Mouse (Mus musculus) kidney, adult 9 months (tissue): ENCODE measurements around the gene Mgrn1.

Source experiments
- DNase-seq: peaks from one replicate; pipeline ENCODE4 v3.0.0; 2022

The Mgrn1 gene

DNA sequence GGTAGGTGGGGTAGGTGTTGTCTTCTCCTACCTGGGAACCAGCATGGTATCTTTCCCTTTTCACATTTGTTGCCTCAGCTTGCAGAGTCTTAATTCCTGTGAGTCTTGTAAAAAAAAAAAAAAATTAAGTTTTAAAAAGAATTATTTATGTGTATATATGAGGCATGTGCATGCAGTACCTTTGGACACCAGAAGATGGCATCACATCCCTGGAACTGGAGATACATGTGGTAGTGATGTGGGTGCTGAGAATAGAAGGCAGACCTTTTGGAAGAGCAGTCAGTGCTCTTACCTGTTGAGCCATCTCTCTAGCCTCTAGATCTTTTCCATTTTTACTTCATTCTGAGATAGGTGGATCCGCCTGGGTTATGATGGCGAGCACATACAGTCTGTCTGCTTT lies 23.7 kb downstream of the Mgrn1 start:
- no peak for DNase-seq

DNA sequence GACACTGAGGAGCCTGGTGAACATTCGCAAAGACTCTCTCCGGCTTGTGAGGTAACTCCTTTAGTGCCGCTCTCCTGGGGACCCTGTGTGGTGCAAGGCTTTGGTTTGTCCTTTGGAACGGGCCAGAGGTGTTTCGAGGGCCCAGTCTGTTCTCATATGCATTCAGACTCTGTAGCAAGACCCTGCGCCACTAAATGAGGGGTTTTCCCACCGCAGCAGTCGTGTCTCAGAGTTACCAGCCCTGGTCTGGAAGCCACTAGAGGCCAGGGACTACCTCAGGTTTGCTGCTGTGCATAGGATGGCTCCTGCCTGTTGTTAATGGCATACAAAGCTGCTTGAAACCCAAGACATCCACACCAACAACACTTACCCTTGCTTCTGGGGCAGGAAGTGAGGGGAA lies 24.7 kb downstream of the Mgrn1 start:
- no peak for DNase-seq

DNA sequence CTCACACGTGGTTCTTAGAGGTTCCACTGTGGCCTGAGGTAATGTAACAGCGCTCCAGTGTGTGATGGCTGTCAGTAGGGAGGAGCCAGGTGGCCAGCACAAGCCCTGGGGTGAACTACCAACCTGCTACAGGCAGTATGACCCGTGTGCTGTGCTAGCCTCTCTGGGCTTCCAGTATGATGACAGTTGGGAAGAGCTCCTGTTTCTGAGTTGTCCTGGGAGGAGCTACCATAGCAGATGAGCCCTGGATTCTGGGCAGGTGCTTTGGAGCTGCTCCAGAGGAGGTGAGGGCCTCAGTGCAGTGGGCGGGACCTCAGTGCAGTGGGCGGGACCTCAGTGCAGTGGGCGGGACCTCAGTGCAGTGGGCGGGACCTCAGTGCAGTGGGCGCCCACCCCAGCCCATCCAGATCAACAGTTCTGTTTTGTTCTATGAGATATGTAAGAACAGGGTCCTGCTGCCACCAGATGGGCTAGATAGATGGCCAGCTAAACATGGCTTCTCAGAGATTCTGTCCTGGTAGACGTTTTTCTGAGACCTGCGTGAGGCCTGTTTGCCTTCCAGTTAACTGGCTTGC lies 26.1 kb downstream of the Mgrn1 start:
- DNase-seq = peak; percentile 54

DNA sequence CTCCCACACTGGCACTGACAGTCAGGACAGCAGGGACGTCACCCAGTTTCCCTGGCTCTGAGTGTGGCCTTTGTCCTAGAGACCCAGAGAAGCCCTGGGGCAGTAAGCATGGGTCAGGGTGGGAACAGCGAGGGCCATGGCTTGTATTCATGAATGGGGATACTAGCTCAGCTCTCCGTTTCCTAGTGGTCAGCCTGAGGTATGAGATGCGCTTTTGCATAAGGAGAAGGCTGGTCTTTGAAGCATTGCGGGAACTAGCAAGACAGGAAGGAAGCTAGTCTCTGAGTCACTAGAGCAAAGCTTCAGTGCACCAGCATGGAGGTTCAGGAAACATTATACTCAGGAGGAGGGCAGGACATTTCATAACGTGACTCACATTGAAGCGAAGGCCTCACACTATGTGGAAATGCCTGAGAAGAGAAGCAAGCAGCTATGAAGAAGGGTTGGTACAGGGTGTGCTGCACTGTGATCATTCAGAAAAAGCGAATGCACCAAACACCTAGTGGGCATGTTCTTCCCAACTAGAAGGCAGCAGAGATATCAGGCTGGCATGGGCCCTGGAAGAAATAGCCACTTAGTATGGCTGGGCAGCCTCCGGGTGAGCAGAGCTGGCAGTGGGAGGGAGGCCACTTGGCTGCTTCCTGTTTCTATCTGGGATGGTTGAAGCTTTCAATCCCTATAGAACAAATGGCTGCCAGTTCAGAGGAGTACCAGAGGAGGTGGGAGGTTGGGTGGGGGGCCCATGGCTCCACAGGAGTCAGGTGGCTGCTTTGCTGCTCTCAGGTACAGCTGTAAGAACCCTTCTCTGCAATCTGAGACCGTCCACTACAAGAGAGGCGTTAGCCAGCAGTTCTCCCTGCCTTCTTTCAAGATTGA lies 27.1 kb downstream of the Mgrn1 start:
- DNase-seq = no peak

DNA sequence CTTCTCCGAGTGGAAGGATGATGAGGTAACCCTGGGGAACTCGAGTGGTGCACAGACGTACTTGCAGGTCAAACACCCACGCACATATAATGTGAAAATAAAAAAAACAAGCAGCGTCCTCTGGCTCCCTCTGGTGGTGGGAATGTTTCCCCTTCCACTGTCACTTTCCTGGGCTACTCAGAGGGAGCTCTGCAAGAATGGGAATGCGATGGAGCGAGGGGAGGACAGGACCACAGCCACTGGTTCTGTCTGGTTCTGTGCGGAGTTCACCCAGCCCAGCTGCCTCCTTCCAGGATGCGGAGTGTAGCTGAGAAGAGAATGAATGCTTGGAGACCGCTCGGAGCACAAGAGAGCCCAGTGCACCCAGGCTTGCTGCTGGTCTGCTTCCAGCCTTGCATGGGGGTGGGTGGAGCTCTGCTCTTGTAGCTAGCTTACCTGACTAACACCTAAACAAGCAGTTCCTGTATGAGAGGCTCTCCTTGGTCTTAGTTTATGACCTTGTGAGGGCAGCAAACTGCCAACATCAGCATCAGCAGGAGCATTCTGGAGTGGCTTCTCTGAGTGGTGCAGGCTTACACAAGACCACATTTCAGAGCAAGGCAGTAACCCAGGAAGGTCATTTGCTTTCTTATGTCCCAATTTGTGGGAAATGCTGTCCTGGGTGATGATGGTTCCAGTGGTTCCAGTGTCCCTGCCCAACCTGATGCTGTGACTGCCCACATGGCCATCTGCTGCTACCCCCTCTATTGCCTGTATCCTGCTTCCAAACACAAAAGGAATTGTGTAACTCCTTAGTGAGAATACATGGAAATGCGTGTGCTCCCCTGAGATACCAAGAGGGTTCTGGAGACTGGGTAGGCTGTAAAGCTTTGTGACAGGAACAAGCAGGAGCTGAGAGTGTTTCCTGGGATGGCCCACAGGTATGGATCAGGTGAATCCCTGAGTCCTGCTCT lies 28.0 kb downstream of the Mgrn1 start:
- DNase-seq = peak; percentile 94

DNA sequence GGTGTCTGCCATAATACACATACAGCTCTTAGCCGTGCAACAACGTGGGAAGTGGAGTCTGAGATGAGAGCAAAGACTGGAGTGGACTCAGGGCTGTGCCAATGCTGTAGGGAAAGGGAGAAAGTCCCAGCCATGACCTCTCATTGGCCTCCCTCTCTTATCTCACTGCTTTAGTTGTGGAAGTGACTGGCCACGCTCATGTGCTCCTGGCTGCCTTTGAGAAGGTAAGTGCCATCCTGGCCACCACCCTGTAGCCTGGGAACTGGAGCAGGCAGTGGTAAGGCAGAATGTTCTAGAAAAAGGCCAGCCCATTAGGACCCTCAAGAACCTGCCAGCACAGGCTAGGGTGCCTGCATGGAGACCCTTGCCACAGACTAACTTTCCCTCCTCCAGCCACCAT lies 29.9 kb downstream of the Mgrn1 start:
- no peak for DNase-seq

DNA sequence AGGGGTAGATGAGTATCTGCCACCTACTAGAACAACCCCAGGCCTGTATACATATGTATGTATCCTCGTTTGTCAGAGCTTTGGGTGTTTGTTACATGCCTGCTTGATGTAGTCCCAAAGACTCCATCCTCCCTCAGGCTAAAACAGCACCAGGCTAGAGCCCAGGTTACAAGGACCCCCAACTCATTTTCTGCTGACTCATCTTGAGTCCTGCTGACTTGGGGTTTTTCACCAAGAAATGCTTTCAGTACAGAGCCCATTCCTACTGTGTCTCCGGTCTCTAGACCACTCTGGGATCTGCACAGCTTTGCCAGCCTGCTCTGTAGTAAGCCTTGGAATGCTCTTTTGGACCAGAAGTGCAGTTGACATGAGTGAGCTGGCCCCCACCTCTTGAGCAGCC lies 30.6 kb downstream of the Mgrn1 start:
- DNase-seq = no peak

DNA sequence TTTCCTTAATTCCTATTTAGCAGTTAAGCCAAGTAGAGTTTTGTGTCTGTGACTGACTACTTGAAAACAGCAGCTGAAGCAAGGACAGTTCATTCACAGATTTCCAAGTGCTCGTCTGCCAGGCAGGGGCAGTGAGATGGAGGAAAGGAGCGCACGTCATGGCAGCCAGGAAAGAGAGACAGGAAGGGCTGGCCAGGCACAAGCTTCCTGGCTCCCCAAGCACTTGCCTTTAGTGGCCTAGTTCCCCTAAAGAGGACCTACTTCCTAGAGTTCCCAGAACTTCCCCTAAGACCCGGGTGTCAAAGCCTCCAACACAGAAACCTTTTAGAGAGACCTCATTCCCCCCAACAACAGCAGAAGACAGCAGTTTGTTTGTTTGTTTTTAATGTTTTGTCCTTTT lies 34.5 kb downstream of the Mgrn1 start:
- DNase-seq = no peak

DNA sequence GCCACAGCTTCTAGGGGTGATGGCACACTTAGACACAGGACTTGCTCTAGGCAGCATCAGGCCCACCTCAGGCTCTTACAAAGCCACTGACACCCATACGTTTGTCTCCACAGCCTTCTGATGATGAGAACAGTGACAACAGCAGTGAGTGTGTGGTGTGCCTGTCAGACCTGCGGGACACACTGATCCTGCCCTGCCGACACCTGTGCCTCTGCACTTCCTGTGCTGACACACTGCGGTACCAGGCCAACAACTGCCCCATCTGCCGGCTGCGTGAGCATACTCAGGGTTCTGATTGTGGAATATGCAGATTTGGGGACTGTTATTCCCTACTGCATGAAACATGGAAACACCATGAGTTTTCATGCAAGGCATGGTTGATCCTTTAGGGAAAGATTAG lies 36.4 kb downstream of the Mgrn1 start:
- no peak for DNase-seq

DNA sequence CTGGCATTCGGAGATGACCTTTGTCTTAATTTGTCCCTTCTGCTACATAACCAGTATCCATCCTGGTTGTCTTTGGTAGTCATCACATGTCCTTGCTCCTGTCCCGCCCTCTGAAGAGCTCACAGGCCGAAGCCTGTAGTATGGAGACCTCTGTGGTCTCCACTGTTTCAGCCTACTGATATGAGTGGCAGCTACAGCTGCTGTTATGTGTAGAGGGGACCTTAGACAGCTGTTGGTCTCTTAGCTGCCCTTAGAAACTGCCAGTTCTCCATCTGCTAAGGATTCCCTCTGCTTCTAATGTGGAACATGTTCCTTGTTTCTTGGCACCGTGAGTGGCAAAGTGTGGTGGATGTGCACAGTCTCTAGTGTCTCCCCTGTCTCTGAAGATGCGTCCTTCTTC lies 37.9 kb downstream of the Mgrn1 start:
- DNase-seq = no peak

DNA sequence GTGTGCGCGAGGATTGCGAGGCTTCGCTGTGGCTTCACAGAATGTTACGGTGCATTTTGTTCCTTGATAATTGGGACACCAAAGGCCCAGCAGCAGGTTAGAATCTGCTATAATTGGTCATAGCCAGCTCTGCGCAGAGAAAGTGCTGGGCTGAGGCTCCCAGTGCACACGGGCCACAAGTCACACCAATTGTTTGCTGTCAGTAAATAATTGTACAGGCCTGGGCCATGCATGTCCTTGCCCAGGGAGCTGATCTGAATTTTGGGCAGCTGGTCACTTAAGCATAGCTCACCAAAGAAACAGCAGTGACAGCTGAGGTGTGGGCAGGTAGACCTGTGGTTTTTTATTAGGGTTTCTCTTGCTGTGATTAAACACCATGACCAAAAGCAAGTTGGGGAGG lies 41.9 kb downstream of the Mgrn1 start:
- DNase-seq = no peak

DNA sequence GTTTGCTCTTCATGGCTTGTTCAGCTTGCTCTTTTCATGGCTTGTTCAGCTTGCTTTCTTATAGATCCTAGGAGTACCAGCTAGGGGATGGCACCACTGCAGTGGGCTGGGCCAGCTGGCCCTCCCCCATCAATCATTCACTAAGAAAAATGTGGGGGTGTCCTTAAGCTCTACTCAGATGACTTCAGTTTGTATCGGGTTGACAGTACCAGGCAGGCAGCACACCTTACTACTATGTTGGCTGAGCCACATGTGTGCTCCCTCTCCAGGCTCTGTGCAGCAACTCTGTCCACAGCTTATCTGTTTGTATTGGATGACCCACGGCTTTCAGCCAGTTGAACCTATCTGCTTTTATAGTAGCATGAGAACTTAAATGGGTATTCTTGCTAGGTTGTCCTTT lies 42.4 kb downstream of the Mgrn1 start:
- no peak for DNase-seq

DNA sequence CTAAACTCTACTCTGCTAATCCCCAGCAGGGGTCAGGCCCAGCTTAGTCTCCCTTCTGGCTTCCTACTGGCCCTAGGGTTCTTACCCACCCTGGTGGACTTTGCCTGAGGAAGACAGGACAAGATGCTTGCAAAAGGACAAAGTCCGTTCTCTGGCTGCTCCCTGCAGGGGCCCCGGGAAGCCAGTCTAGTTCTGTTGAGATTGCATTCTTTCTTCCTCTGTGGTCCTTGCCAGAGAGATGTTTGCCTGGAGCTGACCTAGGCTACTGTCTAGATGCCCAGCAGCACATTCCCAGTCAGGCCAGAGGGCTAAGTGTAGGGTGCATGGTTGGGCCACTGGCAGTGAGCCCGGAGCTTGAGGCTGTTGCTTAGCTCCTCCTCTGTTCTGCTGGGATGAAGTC lies 46.4 kb downstream of the Mgrn1 start:
- peak; percentile 95 for DNase-seq

DNA sequence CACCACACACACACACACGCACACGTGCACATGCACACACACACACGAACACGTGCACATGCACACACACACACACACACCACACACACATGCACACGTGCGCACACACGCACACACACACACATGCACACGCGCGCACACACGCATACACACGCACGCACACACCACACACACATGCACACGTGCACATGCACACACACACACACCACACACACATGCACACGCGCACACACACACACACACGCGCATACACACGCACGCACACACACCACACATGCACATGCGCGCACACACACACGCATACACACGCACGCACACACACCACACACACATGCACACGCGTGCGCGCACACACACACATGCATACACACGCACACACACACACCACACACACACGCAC lies 49.4 kb downstream of the Mgrn1 start:
- no peak for DNase-seq

DNA sequence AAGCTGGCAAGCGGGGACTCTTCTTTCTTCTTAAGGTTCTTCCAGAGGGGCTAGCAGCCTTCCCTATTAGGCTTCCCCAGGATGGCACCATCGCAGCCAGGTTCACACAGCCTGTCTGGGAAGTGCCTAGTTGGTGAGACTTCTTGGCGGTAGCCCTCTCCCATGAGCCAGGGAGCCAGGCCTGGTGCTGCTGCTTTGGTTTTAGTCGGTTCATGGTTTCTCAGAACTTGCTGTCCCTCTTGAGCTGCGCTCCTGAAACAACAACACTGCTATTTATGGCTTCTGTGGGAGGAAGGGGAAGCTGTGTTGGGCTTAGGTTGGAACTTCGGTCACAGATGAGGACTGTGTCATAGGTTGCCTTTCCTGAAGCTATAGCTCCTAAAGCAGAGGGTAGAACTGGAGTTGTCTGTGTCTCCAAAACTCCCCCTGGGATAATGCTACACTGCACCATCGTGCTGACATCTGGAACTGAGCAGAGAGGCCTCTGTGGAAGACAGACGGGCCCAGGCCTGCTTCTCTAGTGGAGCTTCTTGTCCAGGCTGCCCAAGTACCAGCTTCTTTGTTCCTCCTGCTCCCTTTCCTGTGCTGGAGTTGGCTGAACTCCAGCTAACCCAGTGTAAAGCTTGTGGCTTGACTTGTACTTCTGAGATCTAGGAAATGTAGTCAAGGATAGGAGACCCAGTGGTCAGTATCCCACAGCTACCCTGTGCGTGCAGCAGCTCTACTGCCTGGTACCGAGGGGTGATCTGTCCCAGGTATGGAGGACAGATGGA lies 50.1 kb downstream of the Mgrn1 start:
- DNase-seq = no peak

DNA sequence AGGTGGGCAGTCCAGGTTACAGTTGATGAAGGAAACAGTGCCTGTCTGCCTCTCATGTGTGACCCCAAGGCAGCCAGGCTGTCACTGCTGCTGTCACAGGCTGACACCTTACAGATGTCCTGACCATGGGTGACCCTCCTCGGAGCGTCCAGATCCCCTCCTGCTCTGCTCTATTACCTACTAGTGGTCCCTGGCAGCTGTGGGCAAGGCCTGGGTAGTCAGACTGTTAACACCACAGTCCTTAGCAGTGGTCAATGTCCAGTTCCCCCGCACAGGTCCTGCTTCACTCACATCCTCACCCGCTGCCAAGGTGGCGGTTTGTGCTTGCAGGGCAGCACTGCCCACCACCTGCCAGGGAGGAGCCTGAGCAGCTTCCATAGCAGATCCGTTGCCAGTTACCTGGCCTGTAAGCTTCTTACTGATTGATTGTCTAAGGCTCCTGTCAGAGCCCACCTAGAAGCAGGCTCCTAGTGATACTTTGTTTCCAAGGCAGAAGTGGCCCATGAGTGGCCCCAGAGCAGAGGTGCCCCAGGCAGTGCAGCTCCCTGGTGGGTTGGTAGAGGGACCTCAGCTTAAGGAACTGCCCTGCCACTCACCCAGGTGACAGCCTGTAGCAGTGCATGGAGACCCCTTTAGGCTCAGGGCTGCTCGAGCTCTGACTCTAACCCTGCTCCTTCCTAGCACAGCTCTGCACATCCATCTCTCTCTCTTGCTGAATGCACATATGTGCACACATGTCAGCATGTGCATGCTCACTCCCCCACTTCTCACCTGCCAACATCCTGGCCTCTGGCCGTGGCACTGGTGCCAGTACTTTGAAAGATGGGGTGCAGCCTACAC lies 51.5 kb downstream of the Mgrn1 start:
- DNase-seq = peak; percentile 56

DNA sequence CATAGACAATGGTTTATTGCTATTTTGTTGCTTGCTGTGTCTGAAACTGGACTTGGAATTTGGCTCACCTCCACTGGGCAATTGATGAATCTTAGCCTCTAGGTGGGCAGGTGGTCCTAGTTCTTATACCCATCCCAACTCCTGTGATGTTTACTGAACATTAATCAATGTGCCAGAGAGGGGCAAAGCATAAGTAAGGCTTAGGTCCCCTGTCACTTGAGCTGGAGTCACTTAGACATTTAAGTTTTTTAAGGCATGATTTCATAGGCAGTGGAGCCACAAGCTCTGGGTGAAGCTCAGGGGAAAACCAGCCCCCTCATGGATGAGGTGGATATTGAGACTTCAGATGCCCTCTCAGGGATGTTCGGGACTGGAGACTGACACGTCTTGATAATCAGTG lies 52.4 kb downstream of the Mgrn1 start, which contains the start of gene Nudt16l1:
Gene Nudt16l1 (plus strand): TSS at position 301 of the 400 bp plus-strand sequence.
- no peak for DNase-seq

DNA sequence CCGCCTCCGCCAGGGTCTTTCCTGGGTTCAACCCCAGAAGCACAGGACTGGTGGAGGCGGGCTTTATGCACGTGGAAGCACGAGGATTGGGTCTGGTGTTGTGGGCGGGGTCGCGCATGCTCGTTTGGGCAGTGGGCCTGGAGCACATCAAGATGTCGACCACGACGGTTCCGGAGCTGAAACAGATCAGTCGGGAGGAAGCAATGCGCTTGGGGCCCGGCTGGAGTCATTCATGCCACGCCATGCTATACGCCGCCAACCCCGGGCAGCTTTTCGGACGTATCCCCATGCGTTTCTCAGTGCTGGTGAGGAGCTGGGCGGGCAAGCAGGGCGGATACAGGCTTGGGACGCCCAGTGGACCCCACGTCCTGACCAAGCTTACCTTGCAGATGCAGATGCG lies 52.9 kb downstream of the Mgrn1 start:
- DNase-seq = peak; percentile 98

DNA sequence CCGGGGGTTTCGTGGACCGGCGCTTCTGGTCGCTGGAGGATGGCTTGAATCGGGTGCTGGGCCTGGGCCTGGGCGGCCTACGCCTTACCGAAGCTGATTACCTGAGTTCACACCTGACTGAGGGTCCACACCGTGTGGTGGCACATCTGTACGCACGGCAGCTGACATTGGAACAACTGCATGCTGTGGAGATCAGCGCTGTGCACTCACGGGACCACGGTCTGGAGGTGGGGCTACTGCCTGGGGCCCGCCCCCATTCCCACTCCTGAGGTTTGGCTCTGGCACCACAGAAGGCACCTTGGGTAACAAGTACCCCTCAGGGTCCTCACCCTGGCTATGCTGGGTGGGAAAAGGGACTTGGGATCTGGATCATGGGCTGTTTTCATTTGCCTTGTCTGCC lies 53.4 kb downstream of the Mgrn1 start:
- DNase-seq = peak; percentile 68

DNA sequence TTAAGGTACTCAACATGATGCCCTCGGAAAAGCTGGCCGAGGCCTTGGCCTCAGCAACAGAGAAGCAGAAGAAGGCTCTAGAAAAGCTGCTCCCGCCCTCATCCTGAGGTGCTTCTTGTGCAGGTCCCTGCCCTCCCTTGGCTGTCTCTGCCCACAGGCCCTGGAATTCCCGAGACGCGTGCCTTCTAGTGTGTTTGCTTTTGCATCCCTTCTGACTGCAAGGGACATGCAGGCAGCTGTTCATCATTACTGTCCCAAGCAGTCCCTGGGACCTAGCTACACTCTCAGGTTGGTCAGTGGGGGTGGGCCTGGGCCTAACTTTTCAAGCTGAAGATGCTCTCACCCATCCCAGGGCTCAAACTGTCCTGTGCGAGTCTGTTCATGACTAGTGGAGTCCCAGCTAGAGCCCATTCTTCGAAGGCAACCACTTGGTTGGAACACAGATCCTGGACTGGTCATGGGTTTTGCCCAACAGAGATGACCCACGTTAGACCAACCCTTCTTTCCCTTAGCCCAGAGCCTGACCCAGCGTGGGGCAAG lies 54.3 kb downstream of the Mgrn1 start:
- DNase-seq = no peak

DNA sequence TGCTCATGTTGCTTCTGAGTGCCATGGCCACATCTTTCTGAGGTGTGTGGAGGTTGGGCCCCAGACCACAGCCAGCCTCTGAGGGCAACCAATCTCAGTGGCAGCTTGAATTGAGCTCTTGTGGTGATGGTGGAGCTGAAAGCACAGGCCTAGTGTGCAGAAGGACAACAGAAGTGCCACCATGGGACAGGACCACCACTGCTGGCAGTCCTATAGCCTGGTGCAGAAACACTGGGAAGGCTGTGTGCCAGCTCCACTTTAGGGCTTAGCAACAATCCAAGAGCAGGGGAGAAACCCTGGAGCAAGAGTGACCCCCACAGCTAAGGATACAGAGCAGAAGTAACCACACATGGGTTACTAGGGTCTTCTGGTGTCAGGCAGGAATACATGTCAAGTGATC lies 55.0 kb downstream of the Mgrn1 start:
- no peak for DNase-seq
